Mouse (Mus musculus) liver, adult 2 months (tissue): ENCODE data around the gene Leprot. TPM values are rescaled to one million over a fixed set of nuclear protein-coding genes. Genes with fewer than 3 reads are reported as not detected.

Experiments used
- DNase-seq: peaks from one replicate; pipeline ENCODE4 v3.0.0-alpha.2; 2011; ENCODE audit warnings: low read depth, low spot score; ENCODE audit errors: extremely low read depth
- H3K27ac ChIP-seq: fragments of 200-500 bp; replicated peaks from 2 replicates; pipeline ENCODE4 v1.5.1; 2012; ENCODE audit warnings: low read depth, mild to moderate bottlenecking, control low read depth, inconsistent platforms, low read length; ENCODE audit not compliant: insufficient read depth
- H3K27me3 ChIP-seq: fragments of 200-500 bp; 2 replicates; pipeline ENCODE4 v1.6.1; 2012; ENCODE audit warnings: mild to moderate bottlenecking, moderate library complexity, low read length, inconsistent platforms; ENCODE audit not compliant: control insufficient read depth, insufficient read depth
- H3K36me3 ChIP-seq: fragments of 200-500 bp; 2 replicates; pipeline ENCODE4 v1.6.1; 2012; ENCODE audit warnings: low read length, inconsistent platforms; ENCODE audit not compliant: control insufficient read depth, insufficient read depth
- H3K4me1 ChIP-seq: fragments of 200-500 bp; 2 replicates; pipeline ENCODE4 v1.6.1; 2011; ENCODE audit warnings: low read length; ENCODE audit not compliant: control insufficient read depth, insufficient read depth
- H3K4me3 ChIP-seq: fragments of 200-500 bp; 2 replicates; pipeline ENCODE4 v1.5.1; 2011; ENCODE audit warnings: low read depth, mild to moderate bottlenecking, control low read depth, low read length, moderate library complexity; ENCODE audit not compliant: insufficient read depth
- H3K79me2 ChIP-seq: fragments of 200-500 bp; 2 replicates; pipeline ENCODE4 v1.6.1; 2012; ENCODE audit warnings: inconsistent platforms, mild to moderate bottlenecking, low read length, moderate library complexity; ENCODE audit not compliant: control insufficient read depth, insufficient read depth
- H3K9ac ChIP-seq: fragments of 200-500 bp; 2 replicates; pipeline ENCODE4 v1.6.1; 2012; ENCODE audit warnings: low read depth, mild to moderate bottlenecking, control low read depth, inconsistent platforms, low read length
- CTCF ChIP-seq: fragments of 200-500 bp; IDR thresholded peaks from 2 replicates; pipeline ENCODE4 v1.5.1; 2011; ENCODE audit warnings: low read depth, low read length, control low read depth
- POLR2A ChIP-seq: fragments of 200-500 bp; IDR thresholded peaks from 2 replicates; pipeline ENCODE4 v1.6.1; 2011; ENCODE audit warnings: low read length, control low read depth; ENCODE audit not compliant: insufficient read depth; ENCODE audit errors: extremely low read depth
- WGBS: fragments of 180-500 bp; shearing (Covaris S2); methylation state at CpG from one replicate; pipeline ENCODE4 v1.1.7; 2018; 5-methylcytosine and 5-hydroxymethylcytosine counted together
- polyA plus RNA-seq: library from polyadenylated mRNA; depleted of rRNA; stranded (reverse); fragments of >200 nt; gene quantifications from 2 replicates; pipeline ENCODE4 v1.2.3, GENCODE M21; 2012
- total RNA-seq: library from RNA; depleted of rRNA; stranded (reverse); fragments of >200 nt; gene quantifications from 2 replicates; pipeline ENCODE4 v1.2.3, GENCODE M21; 2014

The Leprot gene
- total and polyA plus RNA-seq, 2 experiments = 16.8 to 18.7 TPM

- no peaks in the 10 kb centered on the region for H3K79me2 ChIP-seq
- H3K4me3 ChIP-seq = no peak overlapping the region
- 90% methylated on average over 3 of the region's 3 CpGs for WGBS
- H3K36me3 ChIP-seq = no peaks in the 10 kb centered on the region
- TF ChIP-seq POLR2A (no peak), CTCF (no peak)
- no peak overlapping the region for H3K27ac ChIP-seq
- no peak for DNase-seq
- peaks cover 12% of the 10 kb centered on the region for H3K4me1 ChIP-seq
- H3K9ac ChIP-seq = no peak overlapping the region
- no peaks in the 10 kb centered on the region for H3K27me3 ChIP-seq
Measured at GRCm38 (mm10) chr4:101684821-101685220, 37.3 kb downstream of the Leprot start.

- 80% methylated on average over 13 of the region's 13 CpGs for WGBS
- DNase-seq = peak; percentile 41
- Histone ChIP-seq H3K4me3 (no peak overlapping the region), H3K27me3 (no peaks in the 10 kb centered on the region), H3K4me1 (peaks cover 14% of the 10 kb centered on the region), H3K27ac (no peak overlapping the region), H3K9ac (no peak overlapping the region), H3K79me2 (no peaks in the 10 kb centered on the region), H3K36me3 (no peaks in the 10 kb centered on the region)
- TF ChIP-seq POLR2A = no peak
- no peak for TF ChIP-seq CTCF
Measured at GRCm38 (mm10) chr4:101686227-101686810, 38.8 kb downstream of the Leprot start.

- no peaks in the 10 kb centered on the region for H3K36me3 ChIP-seq
- peaks cover 6% of the 10 kb centered on the region; the same call in 1 of the 2 replicates for H3K4me1 ChIP-seq
- H3K27me3 ChIP-seq = no peaks in the 10 kb centered on the region
- H3K4me3 ChIP-seq = no peak overlapping the region
- 86% methylated on average over 4 of the region's 4 CpGs for WGBS
- no peak overlapping the region for H3K27ac ChIP-seq
- H3K9ac ChIP-seq = no peak overlapping the region
- TF ChIP-seq POLR2A = no peak
- no peaks in the 10 kb centered on the region for H3K79me2 ChIP-seq
- DNase-seq = no peak
Measured at GRCm38 (mm10) chr4:101689241-101689640, 41.7 kb downstream of the Leprot start.

- H3K27ac ChIP-seq = no peak overlapping the region
- H3K36me3 ChIP-seq = no peaks in the 10 kb centered on the region
- no peak overlapping the region for H3K9ac ChIP-seq
- H3K4me3 ChIP-seq = no peak overlapping the region
- peaks cover 7% of the 10 kb centered on the region; the same call in 1 of the 2 replicates for H3K4me1 ChIP-seq
- H3K79me2 ChIP-seq = no peaks in the 10 kb centered on the region
- no peaks in the 10 kb centered on the region for H3K27me3 ChIP-seq
- no peak for DNase-seq
- no peak for TF ChIP-seq POLR2A
- TF ChIP-seq CTCF = no peak
- WGBS = 79% methylated on average over 5 of the region's 5 CpGs
Measured at GRCm38 (mm10) chr4:101689645-101690044, 42.1 kb downstream of the Leprot start.

GRCm38 (mm10) chr4:101692892-101693291, 45.4 kb downstream of the Leprot start:
- Histone ChIP-seq H3K4me1 (peaks cover 11% of the 10 kb centered on the region; the same call in 1 of the 2 replicates), H3K36me3 (no peaks in the 10 kb centered on the region), H3K79me2 (no peaks in the 10 kb centered on the region), H3K27me3 (no peaks in the 10 kb centered on the region), H3K9ac (no peak overlapping the region), H3K4me3 (no peak overlapping the region), H3K27ac (no peak overlapping the region)
- TF ChIP-seq CTCF = no peak
- TF ChIP-seq POLR2A = no peak
- DNase-seq = peak; percentile 55
- WGBS = 23% methylated on average over 4 of the region's 4 CpGs

- 13% methylated on average over 6 of the region's 6 CpGs for WGBS
- no peaks in the 10 kb centered on the region for H3K27me3 ChIP-seq
- no peaks in the 10 kb centered on the region for H3K36me3 ChIP-seq
- peak overlapping the region; percentile 78 for H3K27ac ChIP-seq
- no peak overlapping the region for H3K4me3 ChIP-seq
- no peak for TF ChIP-seq CTCF
- TF ChIP-seq POLR2A = no peak
- peaks cover 11% of the 10 kb centered on the region; the same call in 1 of the 2 replicates for H3K4me1 ChIP-seq
- DNase-seq = peak; percentile 100
- H3K9ac ChIP-seq = peak overlapping the region; percentile 20; the same call in 1 of the 2 replicates
- H3K79me2 ChIP-seq = no peaks in the 10 kb centered on the region
Measured at GRCm38 (mm10) chr4:101694529-101694928, 47.0 kb downstream of the Leprot start.
